Mouse (Mus musculus): ENCODE results near the gene Ybey. TPM values are rescaled to one million over a fixed set of nuclear protein-coding genes. Genes with fewer than 3 reads are reported as not detected.

Ybey gene
- polyA plus RNA-seq, 1 experiment from 2014 or later = 5.9 TPM

- ATAC-seq (peak; percentile 63), DNase-seq (ENCODE audit: low spot score) (no peak)
- Histone ChIP-seq H3K4me2 (replicated peaks; ENCODE audit: low read depth, low read length) (no peak overlapping the region), H3K27ac (ENCODE audit: low read length) (no peak overlapping the region), H3K36me3 (ENCODE audit: insufficient read depth, low read length) (peaks cover 59% of the 10 kb centered on the region), H3K9ac (replicated peaks; ENCODE audit: low read depth) (no peak overlapping the region), H3K27me3 (replicated peaks; ENCODE audit: insufficient read depth, low read length) (no peaks in the 10 kb centered on the region), H3K4me1 (ENCODE audit: insufficient read depth, low read depth, low read length) (no peaks in the 10 kb centered on the region), H3K9me3 (ENCODE audit: low read length) (no peaks in the 10 kb centered on the region), H3K4me3 (ENCODE audit: low read depth, low read length) (no peak overlapping the region)
- WGBS = 75% methylated on average over 11 of the region's 11 CpGs
- TF ChIP-seq EP300 (IDR thresholded peaks at IDR 0.05) = no peak
- TF ChIP-seq CTCF (IDR thresholded peaks at IDR 0.05) = no peak
Measured at GRCm38 (mm10) chr10:76433925-76434324, 35.0 kb downstream of the Ybey start.

- no peaks in the 10 kb centered on the region for H3K27me3 ChIP-seq (replicated peaks; ENCODE audit: insufficient read depth, low read length)
- no peak for ATAC-seq
- H3K27ac ChIP-seq (ENCODE audit: low read length) = no peak overlapping the region
- no peaks in the 10 kb centered on the region for H3K9me3 ChIP-seq (ENCODE audit: low read length)
- no peak overlapping the region for H3K9ac ChIP-seq (replicated peaks; ENCODE audit: low read depth)
- 90% methylated on average over 7 of the region's 7 CpGs for WGBS
- H3K4me1 ChIP-seq (ENCODE audit: insufficient read depth, low read depth, low read length) = no peaks in the 10 kb centered on the region
- no peak overlapping the region for H3K4me3 ChIP-seq (ENCODE audit: low read depth, low read length)
- DNase-seq (ENCODE audit: low spot score) = peak; percentile 13
- H3K36me3 ChIP-seq (ENCODE audit: insufficient read depth, low read length) = peaks cover 55% of the 10 kb centered on the region
- no peak overlapping the region for H3K4me2 ChIP-seq (replicated peaks; ENCODE audit: low read depth, low read length)
- TF ChIP-seq EP300 (IDR thresholded peaks at IDR 0.05) (no peak), CTCF (IDR thresholded peaks at IDR 0.05) (no peak)
Measured at GRCm38 (mm10) chr10:76425674-76426073, 43.2 kb downstream of the Ybey start.

- Histone ChIP-seq H3K27me3 (replicated peaks; ENCODE audit: insufficient read depth, low read length) (no peaks in the 10 kb centered on the region), H3K9me3 (ENCODE audit: low read length) (no peaks in the 10 kb centered on the region), H3K36me3 (ENCODE audit: insufficient read depth, low read length) (peaks cover 67% of the 10 kb centered on the region), H3K4me1 (ENCODE audit: insufficient read depth, low read depth, low read length) (no peaks in the 10 kb centered on the region), H3K9ac (replicated peaks; ENCODE audit: low read depth) (no peak overlapping the region), H3K4me3 (ENCODE audit: low read depth, low read length) (no peak overlapping the region), H3K4me2 (replicated peaks; ENCODE audit: low read depth, low read length) (no peak overlapping the region), H3K27ac (ENCODE audit: low read length) (no peak overlapping the region)
- no peak for DNase-seq (ENCODE audit: low spot score)
- TF ChIP-seq CTCF (IDR thresholded peaks at IDR 0.05) (no peak), EP300 (IDR thresholded peaks at IDR 0.05) (no peak)
- 89% methylated on average over 12 of the region's 12 CpGs for WGBS
- no peak for ATAC-seq
Measured at GRCm38 (mm10) chr10:76416811-76417210, 52.1 kb downstream of the Ybey start.

Other genes with a start within 250 kb of the Ybey start
- 50.8 and 58.8 TPM in 2 replicates for gene Prmt2, start 231.2 kb downstream of the Ybey start, polyA plus RNA-seq (2015; fragmentation: Nextera tagmentation; extraction: Ambion mirVana)
- gene S100b, start 215.3 kb downstream of the Ybey start, polyA plus RNA-seq (2015; fragmentation: Nextera tagmentation; extraction: Ambion mirVana) = 1.3 and 1.9 TPM in 2 replicates
- gene Dip2a, start 123.8 kb downstream of the Ybey start, polyA plus RNA-seq (2015; fragmentation: Nextera tagmentation; extraction: Ambion mirVana) = 7.2 and 8.1 TPM in 2 replicates
- 1.4 TPM in 1 of 2 replicates, not detected in the other for gene AC141477.1, start 28.7 kb downstream of the Ybey start, polyA plus RNA-seq (2015; fragmentation: Nextera tagmentation; extraction: Ambion mirVana)
- 16.7 and 18.5 TPM in 2 replicates for gene Pcnt, start 26.3 kb downstream of the Ybey start, polyA plus RNA-seq (2015; fragmentation: Nextera tagmentation; extraction: Ambion mirVana)
- 30.3 and 32.3 TPM in 2 replicates for gene 2610028H24Rik, start 20.0 kb downstream of the Ybey start, polyA plus RNA-seq (2015; fragmentation: Nextera tagmentation; extraction: Ambion mirVana)
- gene Mcm3ap, start 187 bp downstream of the Ybey start, polyA plus RNA-seq (2015; fragmentation: Nextera tagmentation; extraction: Ambion mirVana) = 41.9 and 46.0 TPM in 2 replicates
- gene Lss, start 62.5 kb upstream of the Ybey start, polyA plus RNA-seq (2015; fragmentation: Nextera tagmentation; extraction: Ambion mirVana) = 19.4 and 22.3 TPM in 2 replicates
- gene Spatc1l, start 93.2 kb upstream of the Ybey start, polyA plus RNA-seq (2015; fragmentation: Nextera tagmentation; extraction: Ambion mirVana) = not detected in 2 replicates
- gene Ftcd, start 106.5 kb upstream of the Ybey start, polyA plus RNA-seq (2015; fragmentation: Nextera tagmentation; extraction: Ambion mirVana) = 0.07 and 0.14 TPM in 2 replicates
- gene Col6a2, start 154.5 kb upstream of the Ybey start, polyA plus RNA-seq (2015; fragmentation: Nextera tagmentation; extraction: Ambion mirVana) = 242 and 272 TPM in 2 replicates

Data from lung, postnatal 0 days (tissue).